Mouse (Mus musculus): Measurements from ENCODE around the gene Pde4b. TPM values are rescaled to one million over a fixed set of nuclear protein-coding genes. Genes with fewer than 3 reads are reported as not detected.

Pde4b gene
- total RNA-seq, 1 experiment from 2014 or later = 3.7 TPM

- no peak for DNase-seq
Observed at GRCm38 (mm10) chr4:102290052-102290734, 202.8 kb downstream of the Pde4b start.

- no peak for DNase-seq
Observed at GRCm38 (mm10) chr4:102297558-102297957, 210.2 kb downstream of the Pde4b start.

- peak; percentile 6 for DNase-seq
Observed at GRCm38 (mm10) chr4:102302568-102302967, 215.2 kb downstream of the Pde4b start.

GRCm38 (mm10) chr4:102307661-102308297 lies 220.4 kb downstream of the Pde4b start:
- no peak for DNase-seq

- no peak for DNase-seq
Observed at GRCm38 (mm10) chr4:102310630-102311029, 223.3 kb downstream of the Pde4b start.

- no peak for DNase-seq
Observed at GRCm38 (mm10) chr4:102316011-102316410, 228.7 kb downstream of the Pde4b start.

- DNase-seq = no peak
Observed at GRCm38 (mm10) chr4:102316699-102317285, 229.4 kb downstream of the Pde4b start.

- no peak for DNase-seq
Observed at GRCm38 (mm10) chr4:102318596-102318995, 231.3 kb downstream of the Pde4b start.

GRCm38 (mm10) chr4:102321340-102321739 lies 234.0 kb downstream of the Pde4b start:
- no peak for DNase-seq

GRCm38 (mm10) chr4:102332386-102332785 lies 245.0 kb downstream of the Pde4b start:
- DNase-seq = no peak

- no peak for DNase-seq
Observed at GRCm38 (mm10) chr4:102332885-102333284, 245.5 kb downstream of the Pde4b start.

GRCm38 (mm10) chr4:102346911-102347492 lies 259.7 kb downstream of the Pde4b start:
- DNase-seq = no peak

- no peak for DNase-seq
Observed at GRCm38 (mm10) chr4:102351476-102352475, 264.4 kb downstream of the Pde4b start.

- DNase-seq = no peak
Observed at GRCm38 (mm10) chr4:102353641-102354403, 266.5 kb downstream of the Pde4b start.

GRCm38 (mm10) chr4:102368105-102368735 lies 280.9 kb downstream of the Pde4b start:
- no peak for DNase-seq

- DNase-seq = no peak
Observed at GRCm38 (mm10) chr4:102374614-102375013, 287.3 kb downstream of the Pde4b start.

GRCm38 (mm10) chr4:102382763-102383505 lies 295.6 kb downstream of the Pde4b start:
- no peak for DNase-seq

GRCm38 (mm10) chr4:102393605-102394004 lies 306.3 kb downstream of the Pde4b start:
- no peak for DNase-seq

GRCm38 (mm10) chr4:102397334-102397733 lies 310.0 kb downstream of the Pde4b start:
- no peak for DNase-seq

- no peak for DNase-seq
Observed at GRCm38 (mm10) chr4:102398512-102398911, 311.2 kb downstream of the Pde4b start.

Data from adrenal gland, postnatal 25 days (tissue).